ENCODE assay signal across 8 mouse cellular contexts in genomic region chr1:194622677-194623076, GRCm38 (mm10). TPM values are rescaled to one million over a fixed set of nuclear protein-coding genes. Genes with fewer than 3 reads are reported as not detected.
DNase-seq lines count a peak whose midpoint lies in the region; ATAC-seq lines count a peak whose summit lies in the region.
"Had no signal": no experiment of that assay in that cellular context is flagged by ENCODE, and none has a peak within 500 bp of the region (broad histone marks: within the 10 kb centered on the region; RNA-seq: fewer than 3 reads in every experiment).

No protein-coding gene starts in this region.

- no peak for ATAC-seq in liver, embryonic 11.5 days (replicated peaks; ENCODE audit: low FRiP score)
- no peak for ATAC-seq in forebrain, embryonic 13.5 days
- ATAC-seq in intestine, embryonic 15.5 days, result no peak
- ATAC-seq in neural tube, embryonic 15.5 days (ENCODE audit: low FRiP score), result no peak

- no peak overlapping the region for H3K4me3 ChIP-seq in liver, embryonic 11.5 days (ENCODE audit: low read depth, low read length)
- H3K4me3 ChIP-seq in forebrain, embryonic 13.5 days, result peak overlapping the region; percentile 96
- peak overlapping the region; percentile 1; the same call in 1 of the 2 replicates for H3K4me3 ChIP-seq in intestine, embryonic 15.5 days (replicated peaks)
- H3K4me3 ChIP-seq in neural tube, embryonic 15.5 days (replicated peaks), result peak overlapping the region; percentile 84

- 59% methylated on average over 2 of the region's 2 CpGs for WGBS in liver, embryonic 11.5 days
- WGBS in forebrain, embryonic 13.5 days, result 49% methylated on average over 2 of the region's 2 CpGs
- WGBS in intestine, embryonic 15.5 days, result 43% methylated on average over 2 of the region's 2 CpGs
- 9% methylated on average over 2 of the region's 2 CpGs for WGBS in neural tube, embryonic 15.5 days

- no peaks in the 10 kb centered on the region for H3K27me3 ChIP-seq in liver, embryonic 11.5 days (replicated peaks; ENCODE audit: control insufficient read depth, insufficient read depth, low read length)
- H3K27me3 ChIP-seq in forebrain, embryonic 13.5 days, result no peaks in the 10 kb centered on the region
- H3K27me3 ChIP-seq in intestine, embryonic 15.5 days (replicated peaks), result no peaks in the 10 kb centered on the region
- no peaks in the 10 kb centered on the region for H3K27me3 ChIP-seq in neural tube, embryonic 15.5 days (replicated peaks)

- no peaks in the 10 kb centered on the region for H3K9me3 ChIP-seq in liver, embryonic 11.5 days (ENCODE audit: control insufficient read depth, low read length)
- no peaks in the 10 kb centered on the region for H3K9me3 ChIP-seq in forebrain, embryonic 13.5 days (replicated peaks)
- H3K9me3 ChIP-seq in intestine, embryonic 15.5 days, result no peaks in the 10 kb centered on the region
- H3K9me3 ChIP-seq in neural tube, embryonic 15.5 days (replicated peaks), result no peaks in the 10 kb centered on the region

- no peak overlapping the region for H3K27ac ChIP-seq in liver, embryonic 11.5 days (ENCODE audit: low read depth, low read length)
- H3K27ac ChIP-seq in forebrain, embryonic 13.5 days, result peak overlapping the region; percentile 73
- no peak overlapping the region for H3K27ac ChIP-seq in intestine, embryonic 15.5 days
- H3K27ac ChIP-seq in neural tube, embryonic 15.5 days (replicated peaks), result peak overlapping the region; percentile 97

- H3K4me2 ChIP-seq in liver, embryonic 11.5 days, result peak overlapping the region; percentile 28
- peak overlapping the region; percentile 64 for H3K4me2 ChIP-seq in forebrain, embryonic 13.5 days
- H3K4me2 ChIP-seq in intestine, embryonic 15.5 days (replicated peaks), result peak overlapping the region; percentile 97
- peak overlapping the region; percentile 76 for H3K4me2 ChIP-seq in neural tube, embryonic 15.5 days

- H3K9ac ChIP-seq in liver, embryonic 11.5 days (ENCODE audit: low read depth, low read length), result no peak overlapping the region
- peak overlapping the region; percentile 99 for H3K9ac ChIP-seq in forebrain, embryonic 13.5 days
- H3K9ac ChIP-seq in intestine, embryonic 15.5 days, result no peak overlapping the region
- H3K9ac ChIP-seq in neural tube, embryonic 15.5 days (replicated peaks), result peak overlapping the region; percentile 97

- H3K4me1 ChIP-seq in liver, embryonic 11.5 days (replicated peaks; ENCODE audit: control insufficient read depth, insufficient read depth, low read length), result peaks cover 40% of the 10 kb centered on the region
- peaks cover 71% of the 10 kb centered on the region for H3K4me1 ChIP-seq in forebrain, embryonic 13.5 days
- peaks cover 32% of the 10 kb centered on the region for H3K4me1 ChIP-seq in intestine, embryonic 15.5 days (replicated peaks)
- H3K4me1 ChIP-seq in neural tube, embryonic 15.5 days, result peaks cover 65% of the 10 kb centered on the region

- no peak for DNase-seq in liver, embryonic 11.5 days (ENCODE audit: low spot score)
- no peak for DNase-seq in liver
- no peak for DNase-seq in right cerebral cortex, postnatal 10 days (ENCODE audit: low spot score in 2 of 2)
- no peak for DNase-seq in embryo, embryonic 10.5 days (ENCODE audit: low spot score)
- DNase-seq: gastrocnemius, postnatal 14 days had no signal

- H3K36me3 ChIP-seq in liver, embryonic 11.5 days (ENCODE audit: control insufficient read depth, insufficient read depth, low read length), result no peaks in the 10 kb centered on the region
- H3K36me3 ChIP-seq in forebrain, embryonic 13.5 days (ENCODE audit: poor library complexity, severe bottlenecking), result 0 out of 2 replicates have a peak, but pooled peaks cover 3% of the 10 kb centered on the region
- H3K36me3 ChIP-seq in intestine, embryonic 15.5 days, result no peaks in the 10 kb centered on the region
- H3K36me3 ChIP-seq in neural tube, embryonic 15.5 days, result no peaks in the 10 kb centered on the region

RNA-seq across cellular contexts. Expression of gene Plxna2, which starts 4.7 kb away (rescaled TPM):
- polyA plus RNA-seq in liver, embryonic 11.5 days (2014; fragmentation: Nextera tagmentation; extraction: Ambion mirVana), result 4.8 and 4.9 TPM in 2 replicates
- polyA plus RNA-seq in forebrain, embryonic 13.5 days (2015; fragmentation: Nextera tagmentation; extraction: Ambion mirVana), result 46.9 and 55.8 TPM in 2 replicates
- 5.6 and 5.9 TPM in 2 replicates for polyA plus RNA-seq in intestine, embryonic 15.5 days (2015; fragmentation: Nextera tagmentation; extraction: Ambion mirVana)
- polyA plus RNA-seq in neural tube, embryonic 15.5 days (2015; fragmentation: Nextera tagmentation; extraction: Ambion mirVana), result 37.7 and 42.4 TPM in 2 replicates

Comparison
In these comparisons a context has a peak if more than half of its experiments do, and no peak if none do; other contexts are left out.
1. H3K27ac ChIP-seq: peak in forebrain, embryonic 13.5 days (single experiment) and neural tube, embryonic 15.5 days (single experiment); none in liver, embryonic 11.5 days (single experiment) and intestine, embryonic 15.5 days (single experiment).
2. H3K4me2 ChIP-seq: peak in every context shown above with its lines; median percentile 97 in intestine, embryonic 15.5 days; 76 in neural tube, embryonic 15.5 days; 64 in forebrain, embryonic 13.5 days; 28 in liver, embryonic 11.5 days.
3. H3K9ac ChIP-seq: peak in forebrain, embryonic 13.5 days (single experiment) and neural tube, embryonic 15.5 days (single experiment); none in liver, embryonic 11.5 days (single experiment) and intestine, embryonic 15.5 days (single experiment).